Mouse (Mus musculus) embryonic facial prominence, embryonic 11.5 days (tissue): ENCODE results near the gene Elane. TPM values are rescaled to one million over a fixed set of nuclear protein-coding genes. Genes with fewer than 3 reads are reported as not detected.
"Not testable (repeated sequence)": the region's sequence is repeated elsewhere in the genome, so short reads cannot be mapped to it uniquely, and the experiment has no call there.

ENCODE experiments used
- ATAC-seq: fragments of 200-750 bp; cut with Nextera tagmentation; replicated peaks from 2 replicates; pipeline ENCODE4 v1.8.0; 2017; ENCODE audit warnings: low read depth; ENCODE audit not compliant: insufficient number of reproducible peaks, low FRiP score, low TSS enrichment
- DNase-seq: peaks from one replicate; pipeline ENCODE4 v3.0.0-alpha.2; 2015; ENCODE audit warnings: low spot score
- H3K27ac ChIP-seq: fragments of 300-500 bp; sonication (generic); replicated peaks from 2 replicates; pipeline ENCODE4 v1.5.1; 2014; ENCODE audit warnings: mild to moderate bottlenecking, low read depth, low read length, control low read depth
- H3K27me3 ChIP-seq: fragments of 300-500 bp; sonication (generic); 2 replicates; pipeline ENCODE4 v1.6.1; 2014; ENCODE audit warnings: mild to moderate bottlenecking, low read length, moderate library complexity, mixed read lengths; ENCODE audit not compliant: control insufficient read depth, insufficient read depth
- H3K36me3 ChIP-seq: fragments of 300-500 bp; sonication (generic); replicated peaks from 2 replicates; pipeline ENCODE4 v1.6.1; 2014; ENCODE audit warnings: low read depth, mild to moderate bottlenecking, low read length, moderate library complexity, mixed read lengths; ENCODE audit not compliant: control insufficient read depth, insufficient read depth
- H3K4me1 ChIP-seq: fragments of 300-500 bp; sonication (generic); 2 replicates; pipeline ENCODE4 v1.6.1; 2014; ENCODE audit warnings: low read length, mixed read lengths; ENCODE audit not compliant: control insufficient read depth, insufficient read depth
- H3K4me2 ChIP-seq: fragments of 300-500 bp; sonication (generic); 2 replicates; pipeline ENCODE4 v1.6.1; 2014; ENCODE audit warnings: low read depth, mild to moderate bottlenecking, control low read depth, low read length, moderate library complexity
- H3K4me3 ChIP-seq: fragments of 300-500 bp; sonication (generic); 2 replicates; pipeline ENCODE4 v1.5.1; 2014; ENCODE audit warnings: low read depth, low read length, control low read depth
- H3K9ac ChIP-seq: fragments of 300-500 bp; sonication (generic); replicated peaks from 2 replicates; pipeline ENCODE4 v1.6.1; 2014; ENCODE audit warnings: mild to moderate bottlenecking, control low read depth, low read length
- H3K9me3 ChIP-seq: fragments of 300-500 bp; sonication (generic); replicated peaks from 2 replicates; pipeline ENCODE4 v1.6.1; 2016; ENCODE audit warnings: mild to moderate bottlenecking, low read length, inconsistent platforms, mixed read lengths; ENCODE audit not compliant: control insufficient read depth
- WGBS: fragments of 180-500 bp; shearing (Covaris S2); extraction: QIAGEN DNeasy Blood & Tissue Kit; methylation state at CpG from one replicate; pipeline ENCODE4 v1.1.7; 2014; 5-methylcytosine and 5-hydroxymethylcytosine counted together
- polyA plus RNA-seq: library from polyadenylated mRNA; unstranded; fragments of >200 nt; fragmentation: Nextera tagmentation; extraction: Ambion mirVana; gene quantifications from 2 replicates; pipeline ENCODE4 v1.2.1, GENCODE M21; 2014

The Elane gene
- polyA plus RNA-seq, 1 experiment from 2014 or later, result 0.50 TPM

DNA sequence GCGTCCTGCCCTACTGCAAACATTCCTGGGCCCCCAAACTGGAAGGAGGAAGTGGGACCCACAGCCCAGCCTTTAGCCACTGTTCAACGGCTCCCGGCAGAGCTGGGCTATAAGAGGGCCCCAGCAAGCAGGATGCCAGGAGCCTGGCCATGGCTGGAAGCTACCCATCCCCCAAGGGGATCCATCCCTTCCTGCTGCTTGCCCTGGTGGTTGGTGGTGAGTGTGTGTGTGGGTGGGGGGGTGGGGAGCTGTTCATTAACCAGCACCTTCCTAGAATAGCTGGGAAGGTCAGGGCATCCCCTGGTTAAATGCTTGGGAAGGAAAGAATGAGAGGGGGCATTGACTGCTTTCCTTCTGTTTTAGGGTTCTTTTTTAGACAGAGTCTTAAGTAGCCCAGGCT lies 6.5 kb upstream of the Elane start:
- Histone ChIP-seq H3K4me2 (no peak overlapping the region), H3K9ac (no peak overlapping the region), H3K27me3 (peaks cover 6% of the 10 kb centered on the region; the same call in 1 of the 2 replicates), H3K27ac (no peak overlapping the region), H3K4me1 (no peaks in the 10 kb centered on the region), H3K36me3 (no peaks in the 10 kb centered on the region), H3K4me3 (no peak overlapping the region), H3K9me3 (no peaks in the 10 kb centered on the region)
- ATAC-seq (no peak), DNase-seq (no peak)
- 42% methylated on average over 3 of the region's 3 CpGs for WGBS

DNA sequence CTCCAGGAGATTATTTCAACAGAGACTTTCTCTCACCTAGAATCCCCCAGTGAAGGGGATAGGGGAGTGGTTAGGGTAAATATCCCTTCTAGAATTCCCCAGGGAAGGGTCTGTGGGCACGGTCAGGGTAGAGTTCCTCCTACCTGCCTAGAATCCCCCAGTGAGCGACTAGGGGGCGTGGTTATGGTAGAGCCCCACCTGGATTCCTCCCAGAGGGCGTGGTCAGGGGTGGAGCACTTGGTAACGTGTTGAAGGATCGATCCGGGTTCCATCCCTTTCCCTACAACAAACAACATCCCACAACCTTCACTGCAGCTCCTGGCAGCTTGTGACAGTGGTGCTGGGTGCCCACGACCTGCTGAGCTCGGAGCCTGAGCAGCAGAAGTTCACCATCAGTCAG lies 5.3 kb upstream of the Elane start:
- no peaks in the 10 kb centered on the region for H3K9me3 ChIP-seq
- DNase-seq (peak; percentile 35), ATAC-seq (no peak)
- no peak overlapping the region for H3K4me3 ChIP-seq
- WGBS, result 20% methylated on average over 9 of the region's 9 CpGs
- H3K4me1 ChIP-seq, result no peaks in the 10 kb centered on the region
- H3K27me3 ChIP-seq, result peaks cover 6% of the 10 kb centered on the region; the same call in 1 of the 2 replicates
- no peak overlapping the region for H3K27ac ChIP-seq
- no peaks in the 10 kb centered on the region for H3K36me3 ChIP-seq
- no peak overlapping the region for H3K9ac ChIP-seq
- no peak overlapping the region for H3K4me2 ChIP-seq

DNA sequence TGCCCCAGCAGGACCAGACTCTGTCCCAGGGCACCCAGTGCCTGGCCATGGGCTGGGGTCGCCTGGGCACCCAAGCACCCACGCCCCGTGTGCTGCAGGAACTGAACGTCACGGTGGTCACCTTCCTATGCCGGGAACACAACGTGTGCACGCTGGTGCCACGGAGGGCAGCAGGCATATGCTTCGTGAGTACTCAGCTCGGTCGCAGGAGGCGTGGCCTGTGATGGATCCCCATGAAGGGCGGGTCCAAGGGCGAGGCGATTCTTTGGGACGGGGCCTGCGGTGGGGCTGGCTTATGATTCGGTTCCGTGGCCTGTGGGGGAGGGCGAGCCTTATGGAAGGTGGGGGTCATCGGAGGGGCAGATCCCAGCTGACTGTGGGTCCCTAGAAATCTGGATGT lies 4.1 kb upstream of the Elane start:
- Histone ChIP-seq H3K9ac (0 out of 2 replicates have a peak overlapping the region, but pooled peaks have one; percentile 13), H3K27ac (no peak overlapping the region), H3K4me2 (peak overlapping the region; percentile 39), H3K4me1 (no peaks in the 10 kb centered on the region), H3K4me3 (no peak overlapping the region), H3K9me3 (no peaks in the 10 kb centered on the region), H3K36me3 (no peaks in the 10 kb centered on the region), H3K27me3 (peaks cover 6% of the 10 kb centered on the region; the same call in 1 of the 2 replicates)
- ATAC-seq, result peak; percentile 58
- DNase-seq, result peak; percentile 49
- WGBS, result 6% methylated on average over 22 of the region's 22 CpGs

DNA sequence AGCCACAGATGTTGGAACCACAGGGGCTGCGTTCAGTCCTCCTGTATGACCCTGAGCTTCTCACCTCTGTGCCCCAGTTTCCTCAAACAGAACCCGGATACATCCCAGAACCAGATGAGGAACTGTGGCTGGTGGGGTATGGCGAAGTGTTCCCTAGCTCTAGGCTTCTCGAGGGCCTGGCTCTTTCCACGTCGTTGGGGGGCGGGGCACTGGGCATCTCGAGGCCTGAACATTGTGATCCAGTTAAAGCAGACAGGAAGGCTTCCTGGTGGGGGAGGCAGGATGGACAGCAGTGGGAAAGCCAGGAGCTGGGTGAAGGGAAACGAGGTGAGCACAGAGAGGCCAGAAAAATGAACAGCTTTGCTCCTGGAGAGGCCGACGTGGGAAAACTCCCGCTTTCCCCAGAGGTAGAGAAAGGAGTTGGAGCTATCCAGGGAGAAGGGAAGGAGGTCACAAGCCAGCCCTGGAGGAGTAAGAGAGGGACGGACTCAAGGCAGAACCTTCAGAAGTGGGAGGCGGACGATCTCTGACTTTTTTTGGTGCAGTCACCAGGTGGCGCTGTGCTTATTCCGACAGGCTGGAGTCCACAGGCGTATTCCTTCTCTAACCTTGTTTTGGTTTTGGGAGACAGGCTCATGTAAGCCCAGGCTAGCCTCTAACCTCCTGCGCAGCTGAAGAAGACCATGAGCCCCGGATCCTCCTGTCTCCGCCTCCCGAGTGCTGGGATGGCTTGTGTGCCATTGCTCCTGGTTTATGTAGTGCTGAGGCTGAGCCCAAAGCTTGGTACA lies 2.6 kb upstream of the Elane start:
- Histone ChIP-seq H3K9ac (no peak overlapping the region), H3K4me2 (no peak overlapping the region), H3K4me3 (no peak overlapping the region), H3K27me3 (peaks cover 6% of the 10 kb centered on the region; the same call in 1 of the 2 replicates), H3K9me3 (no peaks in the 10 kb centered on the region), H3K36me3 (no peaks in the 10 kb centered on the region), H3K4me1 (no peaks in the 10 kb centered on the region), H3K27ac (no peak overlapping the region)
- ATAC-seq, result no peak
- 12% methylated on average over 22 of the region's 22 CpGs for WGBS
- peak; percentile 89 for DNase-seq

DNA sequence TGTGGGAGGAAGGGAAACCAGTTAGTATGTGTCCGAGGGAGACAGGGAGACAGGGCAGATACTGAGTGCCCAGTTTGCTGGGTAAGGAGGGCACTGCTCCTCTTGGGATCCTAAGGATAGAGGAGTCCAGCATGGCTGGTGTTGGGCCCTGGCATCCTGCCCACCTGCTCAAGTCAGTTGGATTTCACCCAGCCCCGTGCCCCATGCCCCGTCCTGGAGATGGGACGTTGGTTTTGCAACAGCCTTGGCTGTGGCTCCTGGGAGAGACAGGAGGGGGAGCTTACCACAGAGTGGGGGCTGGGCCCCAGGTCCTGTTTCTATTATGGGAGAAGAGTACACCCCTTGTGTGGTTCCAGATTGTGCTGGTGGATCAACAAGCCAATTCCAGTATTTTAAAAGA lies 1.6 kb upstream of the Elane start:
- Histone ChIP-seq H3K27me3 (peaks cover 6% of the 10 kb centered on the region; the same call in 1 of the 2 replicates), H3K4me2 (no peak overlapping the region), H3K9me3 (no peaks in the 10 kb centered on the region), H3K9ac (no peak overlapping the region), H3K4me1 (no peaks in the 10 kb centered on the region), H3K36me3 (no peaks in the 10 kb centered on the region), H3K4me3 (no peak overlapping the region), H3K27ac (no peak overlapping the region)
- no peak for DNase-seq
- ATAC-seq, result no peak
- WGBS, result 71% methylated on average over 4 of the region's 4 CpGs

DNA sequence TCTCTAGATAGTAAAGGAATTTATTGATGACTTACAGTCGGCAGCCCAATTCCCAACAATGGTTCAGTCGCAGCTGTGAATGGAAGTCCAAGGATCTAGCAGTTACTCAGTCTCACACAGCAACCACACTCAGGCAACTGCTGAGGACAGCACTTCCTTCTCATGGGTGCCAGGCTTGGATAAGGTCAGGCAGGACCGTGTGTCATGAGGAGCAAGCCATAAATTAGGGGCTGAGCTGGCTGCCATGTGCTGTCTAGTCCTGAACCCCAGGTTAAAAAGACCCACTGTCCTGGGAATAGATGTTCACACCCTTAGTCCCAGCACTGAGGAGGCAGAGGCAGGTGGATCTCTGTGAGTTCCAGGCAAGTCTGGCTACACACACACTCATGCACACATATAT lies 1.1 kb upstream of the Elane start:
- H3K36me3 ChIP-seq, H3K9me3 ChIP-seq, H3K4me3 ChIP-seq, H3K4me2 ChIP-seq, H3K9ac ChIP-seq, ATAC-seq, H3K27ac ChIP-seq, H3K27me3 ChIP-seq, H3K4me1 ChIP-seq, DNase-seq: not testable (repeated sequence)
- 70% methylated on average over 2 of the region's 3 CpGs for WGBS

DNA sequence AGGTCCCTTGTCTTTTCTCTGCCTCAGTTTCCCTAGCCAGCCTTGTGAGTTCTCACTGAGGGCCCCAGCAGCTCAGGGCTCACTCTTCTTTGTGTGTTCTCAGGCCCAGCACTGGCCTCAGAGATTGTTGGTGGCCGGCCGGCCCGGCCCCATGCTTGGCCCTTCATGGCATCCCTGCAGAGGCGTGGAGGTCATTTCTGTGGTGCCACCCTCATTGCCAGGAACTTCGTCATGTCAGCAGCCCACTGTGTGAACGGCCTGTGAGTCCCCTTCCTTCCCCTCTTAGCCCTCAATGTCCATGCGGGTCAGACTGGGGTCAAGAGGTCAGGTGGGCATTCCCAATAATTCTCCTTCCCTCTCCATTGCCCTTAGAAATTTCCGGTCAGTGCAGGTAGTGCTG lies 564 bp downstream of the Elane start:
- no peaks in the 10 kb centered on the region for H3K36me3 ChIP-seq
- H3K4me2 ChIP-seq, result no peak overlapping the region
- no peaks in the 10 kb centered on the region for H3K9me3 ChIP-seq
- H3K9ac ChIP-seq, result no peak overlapping the region
- H3K4me3 ChIP-seq, result no peak overlapping the region
- H3K27ac ChIP-seq, result no peak overlapping the region
- 77% methylated on average over 8 of the region's 8 CpGs for WGBS
- peaks cover 6% of the 10 kb centered on the region; the same call in 1 of the 2 replicates for H3K27me3 ChIP-seq
- no peaks in the 10 kb centered on the region for H3K4me1 ChIP-seq
- no peak for ATAC-seq
- no peak for DNase-seq

DNA sequence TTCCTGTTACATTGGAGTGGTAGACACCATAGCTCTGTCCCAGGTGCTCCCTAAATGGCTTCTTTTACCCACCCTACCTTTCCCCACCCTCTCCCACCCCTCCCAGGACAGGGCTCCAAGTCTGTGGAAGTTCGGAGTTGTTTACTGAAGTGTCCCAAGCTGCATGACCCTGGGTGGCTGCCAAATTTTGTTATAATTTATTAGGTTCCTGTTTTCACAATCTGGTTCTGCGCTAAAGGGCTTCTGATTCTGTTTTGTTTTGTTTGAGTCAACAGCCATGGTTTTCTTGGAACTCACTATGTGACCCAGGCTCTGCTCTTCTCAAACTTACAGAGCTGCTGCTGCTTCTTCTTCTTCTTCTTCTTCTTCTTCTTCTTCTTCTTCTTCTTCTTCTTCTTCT lies 3.3 kb downstream of the Elane start:
- Histone ChIP-seq H3K36me3 (no peaks in the 10 kb centered on the region), H3K4me3 (no peak overlapping the region), H3K4me1 (no peaks in the 10 kb centered on the region), H3K27ac (no peak overlapping the region), H3K9me3 (no peaks in the 10 kb centered on the region), H3K9ac (no peak overlapping the region), H3K4me2 (no peak overlapping the region), H3K27me3 (no peaks in the 10 kb centered on the region)
- DNase-seq, result no peak
- no peak for ATAC-seq
- WGBS, result 86% methylated on average over 2 of the region's 2 CpGs
